Mouse (Mus musculus): ENCODE measurements around the gene Bicc1. TPM values are rescaled to one million over a fixed set of nuclear protein-coding genes. Genes with fewer than 3 reads are reported as not detected.

Bicc1 gene
- total and polyA plus RNA-seq, 3 experiments = 0.16 TPM; not detected in 2

DNA sequence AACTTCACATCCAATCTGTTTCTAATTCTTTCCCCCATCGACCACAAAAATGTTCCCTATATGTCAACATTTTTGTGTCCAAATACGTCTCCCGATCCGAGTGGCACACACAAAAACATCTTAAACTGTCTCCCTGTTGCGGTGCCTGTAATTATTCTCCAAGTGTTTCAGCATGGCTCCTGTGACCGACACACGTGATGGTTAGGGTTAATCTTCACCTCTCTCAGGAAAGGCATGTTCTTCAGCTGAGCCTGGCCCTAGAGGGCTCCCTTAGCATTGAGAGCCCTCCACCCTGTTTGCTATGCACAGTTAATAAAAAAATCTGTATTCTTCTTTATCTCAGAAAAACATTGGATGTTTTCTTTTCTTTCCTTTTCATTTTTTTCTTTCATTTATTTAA is 41.7 kb downstream of the Bicc1 start:
- Histone ChIP-seq H3K4me3 (ENCODE audit: low read depth, low read length) (no peak overlapping the region), H3K27me3 (ENCODE audit: insufficient read depth, low read length) (no peaks in the 10 kb centered on the region), H3K4me1 (ENCODE audit: insufficient read depth, low read depth, low read length) (no peaks in the 10 kb centered on the region), H3K9me3 (replicated peaks) (peaks cover 36% of the 10 kb centered on the region), H3K36me3 (replicated peaks) (no peaks in the 10 kb centered on the region)
- TF ChIP-seq POLR2AphosphoS5 (IDR thresholded peaks at IDR 0.05; ENCODE audit: insufficient replicate concordance, low read depth, low read length) (no peak), GATA2 (IDR thresholded peaks at IDR 0.05; ENCODE audit: borderline replicate concordance, low read depth, low read length) (no peak), TAL1 (conservative IDR thresholded peaks at IDR 0.05; ENCODE audit: low read depth, low read length) (no peak), GATA1 (IDR thresholded peaks at IDR 0.05; ENCODE audit: borderline replicate concordance, low read length) (no peak), CTCF (IDR thresholded peaks at IDR 0.05; ENCODE audit: low read depth, low read length) (no peak)
- ATAC-seq (ENCODE audit: extremely low read depth, insufficient number of reproducible peaks, low FRiP score, poor library complexity, severe bottlenecking) (no peak), DNase-seq (ENCODE audit: low spot score) (no peak)

DNA sequence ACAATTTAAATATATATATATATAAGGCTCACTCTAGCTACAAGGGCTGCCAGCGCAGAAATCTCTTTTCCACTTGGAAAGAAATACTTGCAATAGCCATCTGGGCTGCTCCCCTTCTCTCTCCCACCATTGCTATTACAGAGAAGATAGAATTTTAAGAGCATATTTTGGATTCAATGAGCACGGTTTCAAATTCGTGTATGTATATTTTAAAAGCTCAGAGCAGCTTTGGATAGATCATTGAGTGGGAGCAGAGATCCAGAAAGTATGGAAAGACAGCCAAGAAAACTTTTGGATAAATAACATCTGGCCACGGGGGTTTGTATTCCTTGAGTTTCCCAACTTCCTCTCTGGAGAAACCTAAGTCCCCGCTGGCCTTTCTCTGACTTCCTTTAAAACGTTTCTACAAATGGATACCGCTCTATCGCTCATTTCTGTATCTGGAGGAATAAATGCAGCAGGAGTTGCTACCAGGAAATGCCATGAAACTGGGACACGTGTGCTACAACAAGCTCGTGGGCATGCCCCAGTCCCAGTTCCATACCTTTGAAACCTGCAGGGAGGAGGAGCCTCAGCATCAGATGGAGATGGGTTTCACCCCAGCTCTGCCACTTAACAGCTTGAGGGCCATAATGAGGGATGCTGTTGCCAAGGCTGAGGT is 45.1 kb downstream of the Bicc1 start:
- Histone ChIP-seq H3K36me3 (replicated peaks) (no peaks in the 10 kb centered on the region), H3K4me3 (ENCODE audit: low read depth, low read length) (no peak overlapping the region), H3K27me3 (ENCODE audit: insufficient read depth, low read length) (no peaks in the 10 kb centered on the region), H3K9me3 (replicated peaks) (peaks cover 36% of the 10 kb centered on the region), H3K4me1 (ENCODE audit: insufficient read depth, low read depth, low read length) (no peaks in the 10 kb centered on the region)
- TF ChIP-seq TAL1 (conservative IDR thresholded peaks at IDR 0.05; ENCODE audit: low read depth, low read length) = no peak
- ATAC-seq (ENCODE audit: extremely low read depth, insufficient number of reproducible peaks, low FRiP score, poor library complexity, severe bottlenecking) (no peak), DNase-seq (ENCODE audit: low spot score) (no peak)

DNA sequence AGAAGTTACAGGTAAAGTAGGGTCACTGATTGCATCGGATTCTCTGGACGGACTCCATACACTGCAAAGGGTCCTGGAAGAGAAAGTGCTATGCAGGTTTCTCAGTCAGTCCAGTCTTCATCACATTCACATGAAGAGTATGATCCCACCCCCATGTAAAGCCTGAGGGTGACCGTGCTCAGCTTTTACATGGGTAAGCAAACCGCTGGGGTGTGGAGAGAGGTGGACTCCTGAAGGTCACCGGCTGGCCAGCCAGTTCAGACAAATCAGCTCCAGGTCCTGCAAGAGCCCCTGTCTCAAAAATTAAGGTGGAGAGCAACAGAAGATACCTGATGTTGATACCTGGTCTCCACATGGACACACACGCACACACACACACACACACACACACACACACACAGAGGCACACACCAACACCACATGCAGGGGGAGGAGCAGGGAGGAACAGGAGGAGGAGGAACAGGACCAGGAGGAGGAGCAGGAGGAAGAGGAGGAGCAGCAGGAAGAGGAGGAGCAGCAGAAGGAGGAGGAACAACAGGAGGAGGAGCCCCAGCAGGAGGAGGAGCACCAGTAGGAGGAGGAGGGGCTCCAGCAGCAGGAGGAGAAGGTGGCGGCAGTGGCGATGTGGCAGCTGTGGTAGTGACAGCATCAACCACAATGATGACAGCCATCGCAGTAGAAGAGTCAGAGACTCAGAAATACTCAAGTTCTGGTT is 52.9 kb downstream of the Bicc1 start:
- Histone ChIP-seq H3K4me1 (ENCODE audit: insufficient read depth, low read depth, low read length) (no peaks in the 10 kb centered on the region), H3K4me3 (ENCODE audit: low read depth, low read length) (no peak overlapping the region), H3K27me3 (ENCODE audit: insufficient read depth, low read length) (no peaks in the 10 kb centered on the region), H3K9me3 (replicated peaks) (peaks cover 52% of the 10 kb centered on the region), H3K36me3 (replicated peaks) (no peaks in the 10 kb centered on the region)
- ATAC-seq (ENCODE audit: extremely low read depth, insufficient number of reproducible peaks, low FRiP score, poor library complexity, severe bottlenecking) (no peak), DNase-seq (ENCODE audit: low spot score) (no peak)
- TF ChIP-seq GATA2 (IDR thresholded peaks at IDR 0.05; ENCODE audit: borderline replicate concordance, low read depth, low read length) (no peak), TAL1 (conservative IDR thresholded peaks at IDR 0.05; ENCODE audit: low read depth, low read length) (no peak), GATA1 (IDR thresholded peaks at IDR 0.05; ENCODE audit: borderline replicate concordance, low read length) (no peak), CTCF (IDR thresholded peaks at IDR 0.05; ENCODE audit: low read depth, low read length) (no peak), POLR2AphosphoS5 (IDR thresholded peaks at IDR 0.05; ENCODE audit: insufficient replicate concordance, low read depth, low read length) (no peak)

DNA sequence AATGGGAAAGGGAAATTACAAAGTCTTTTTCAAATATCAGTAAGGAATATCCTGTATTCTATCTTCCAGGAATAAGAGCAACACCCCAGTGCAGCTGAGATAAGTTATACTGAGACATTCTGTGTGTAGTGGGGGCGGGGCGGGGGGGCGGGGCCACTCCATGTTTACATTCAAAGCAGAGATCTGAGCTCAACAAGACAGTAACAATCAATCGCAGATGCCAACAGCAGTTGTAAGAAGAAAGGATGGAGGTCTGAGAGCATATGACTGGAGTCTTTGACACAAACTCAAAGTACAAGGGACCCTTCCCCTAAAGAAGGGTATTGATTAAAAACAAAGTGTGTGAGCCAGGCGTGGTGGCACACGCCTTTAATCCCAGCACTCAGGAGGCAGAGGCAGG is 54.7 kb downstream of the Bicc1 start:
- Histone ChIP-seq H3K4me3 (ENCODE audit: low read depth, low read length) (no peak overlapping the region), H3K4me1 (ENCODE audit: insufficient read depth, low read depth, low read length) (no peaks in the 10 kb centered on the region), H3K27me3 (ENCODE audit: insufficient read depth, low read length) (no peaks in the 10 kb centered on the region), H3K9me3 (replicated peaks) (peaks cover 49% of the 10 kb centered on the region), H3K36me3 (replicated peaks) (no peaks in the 10 kb centered on the region)
- no peak for TF ChIP-seq GATA2 (IDR thresholded peaks at IDR 0.05; ENCODE audit: borderline replicate concordance, low read depth, low read length)
- no peak for TF ChIP-seq CTCF (IDR thresholded peaks at IDR 0.05; ENCODE audit: low read depth, low read length)
- no peak for TF ChIP-seq POLR2AphosphoS5 (IDR thresholded peaks at IDR 0.05; ENCODE audit: insufficient replicate concordance, low read depth, low read length)
- no peak for TF ChIP-seq GATA1 (IDR thresholded peaks at IDR 0.05; ENCODE audit: borderline replicate concordance, low read length)
- TF ChIP-seq TAL1 (conservative IDR thresholded peaks at IDR 0.05; ENCODE audit: low read depth, low read length) = no peak
- ATAC-seq (ENCODE audit: extremely low read depth, insufficient number of reproducible peaks, low FRiP score, poor library complexity, severe bottlenecking) (no peak), DNase-seq (ENCODE audit: low spot score) (no peak)

DNA sequence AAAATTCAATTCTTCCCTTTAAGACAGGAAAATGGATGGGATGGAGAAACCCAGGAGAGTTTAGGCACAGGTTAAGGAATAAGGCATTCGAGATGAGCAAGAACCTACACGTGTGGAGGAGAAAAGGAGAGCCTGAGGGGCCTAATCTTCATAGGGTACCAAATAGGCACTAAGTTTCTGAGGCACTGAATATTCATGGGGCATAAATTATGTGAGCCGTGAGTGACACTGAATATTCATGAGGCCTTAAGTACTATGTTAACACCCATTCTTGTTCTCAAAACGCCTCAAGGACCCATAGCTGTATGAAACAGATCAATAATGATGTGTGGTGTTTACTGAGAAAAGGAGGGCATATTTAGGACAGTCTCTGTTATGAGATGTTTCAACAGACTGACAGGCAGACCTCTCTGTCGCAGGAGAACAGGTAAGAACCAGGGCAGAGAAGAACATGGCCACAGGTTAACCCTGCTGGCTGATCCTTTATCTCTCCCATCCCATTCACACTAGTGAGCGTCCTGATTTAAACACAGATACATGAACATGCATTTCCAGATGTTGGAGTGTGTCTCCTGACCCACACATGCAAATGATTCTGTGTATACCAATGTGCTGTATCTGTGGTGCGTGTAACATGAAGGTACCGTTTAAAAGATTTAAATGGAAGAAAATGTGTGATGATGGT is 58.5 kb downstream of the Bicc1 start:
- TF ChIP-seq POLR2AphosphoS5 (IDR thresholded peaks at IDR 0.05; ENCODE audit: insufficient replicate concordance, low read depth, low read length) (no peak), GATA1 (IDR thresholded peaks at IDR 0.05; ENCODE audit: borderline replicate concordance, low read length) (no peak), CTCF (IDR thresholded peaks at IDR 0.05; ENCODE audit: low read depth, low read length) (no peak), GATA2 (IDR thresholded peaks at IDR 0.05; ENCODE audit: borderline replicate concordance, low read depth, low read length) (no peak), TAL1 (conservative IDR thresholded peaks at IDR 0.05; ENCODE audit: low read depth, low read length) (no peak)
- no peak for DNase-seq (ENCODE audit: low spot score)
- no peaks in the 10 kb centered on the region for H3K27me3 ChIP-seq (ENCODE audit: insufficient read depth, low read length)
- H3K36me3 ChIP-seq (replicated peaks) = no peaks in the 10 kb centered on the region
- H3K9me3 ChIP-seq (replicated peaks) = peaks cover 44% of the 10 kb centered on the region
- no peak for ATAC-seq (ENCODE audit: extremely low read depth, insufficient number of reproducible peaks, low FRiP score, poor library complexity, severe bottlenecking)
- no peak overlapping the region for H3K4me3 ChIP-seq (ENCODE audit: low read depth, low read length)
- no peaks in the 10 kb centered on the region for H3K4me1 ChIP-seq (ENCODE audit: insufficient read depth, low read depth, low read length)

DNA sequence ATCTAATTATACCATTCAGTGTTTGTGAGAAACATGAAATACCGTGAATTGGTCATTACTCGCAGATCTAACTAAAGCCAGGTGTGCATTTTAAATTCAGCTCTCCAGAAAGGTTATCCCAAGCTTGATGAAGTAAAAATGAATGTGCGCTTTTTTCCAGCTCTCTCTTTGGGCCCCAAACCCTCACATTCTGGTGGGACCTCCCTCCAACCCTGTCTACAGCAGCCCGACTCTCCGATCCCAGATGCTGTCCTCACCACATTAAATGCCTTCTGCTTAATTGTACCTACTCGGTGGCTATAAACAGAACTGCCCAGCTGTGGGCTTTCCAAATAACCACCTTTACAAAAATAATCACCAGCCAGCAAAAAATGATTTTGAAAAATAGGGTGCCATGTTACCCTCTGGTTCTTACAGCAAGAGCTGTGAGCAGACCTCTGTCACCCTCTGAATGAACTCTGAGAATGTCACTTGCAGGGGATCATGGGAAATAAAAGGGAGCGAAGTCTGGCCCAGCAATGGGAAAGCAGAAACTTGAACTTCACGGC is 64.7 kb downstream of the Bicc1 start:
- Histone ChIP-seq H3K4me3 (ENCODE audit: low read depth, low read length) (no peak overlapping the region), H3K36me3 (replicated peaks) (no peaks in the 10 kb centered on the region), H3K4me1 (ENCODE audit: insufficient read depth, low read depth, low read length) (no peaks in the 10 kb centered on the region), H3K9me3 (replicated peaks) (peaks cover 27% of the 10 kb centered on the region), H3K27me3 (ENCODE audit: insufficient read depth, low read length) (no peaks in the 10 kb centered on the region)
- DNase-seq (ENCODE audit: low spot score) (no peak), ATAC-seq (ENCODE audit: extremely low read depth, insufficient number of reproducible peaks, low FRiP score, poor library complexity, severe bottlenecking) (no peak)
- TF ChIP-seq POLR2AphosphoS5 (IDR thresholded peaks at IDR 0.05; ENCODE audit: insufficient replicate concordance, low read depth, low read length) (no peak), TAL1 (conservative IDR thresholded peaks at IDR 0.05; ENCODE audit: low read depth, low read length) (no peak), CTCF (IDR thresholded peaks at IDR 0.05; ENCODE audit: low read depth, low read length) (no peak), GATA1 (IDR thresholded peaks at IDR 0.05; ENCODE audit: borderline replicate concordance, low read length) (no peak), GATA2 (IDR thresholded peaks at IDR 0.05; ENCODE audit: borderline replicate concordance, low read depth, low read length) (no peak)

Data from G1E (cell line).